Mouse (Mus musculus) lung, adult 2 months (tissue): Measurements from ENCODE around the gene Esrra. TPM values are rescaled to one million over a fixed set of nuclear protein-coding genes. Genes with fewer than 3 reads are reported as not detected.
"Not testable (repeated sequence)": the region's sequence is repeated elsewhere in the genome, so short reads cannot be mapped to it uniquely, and the experiment has no call there.

Source experiments
- DNase-seq: peaks from one replicate; pipeline ENCODE4 v3.0.0; 2022
- H3K4me1 ChIP-seq: fragments of 200-500 bp; 2 replicates; pipeline ENCODE4 v1.6.1; 2011; ENCODE audit warnings: low read length; ENCODE audit not compliant: control insufficient read depth, insufficient read depth
- H3K4me3 ChIP-seq: fragments of 200-500 bp; replicated peaks from 2 replicates; pipeline ENCODE3; 2011; ENCODE audit warnings: low read depth, mild to moderate bottlenecking, control low read depth, low read length; ENCODE audit errors: extremely low read depth
- CTCF ChIP-seq: fragments of 200-500 bp; IDR thresholded peaks from 2 replicates; pipeline ENCODE4 v1.5.1; 2011; ENCODE audit warnings: mild to moderate bottlenecking, low read length, control low read depth; ENCODE audit not compliant: insufficient read depth
- POLR2A ChIP-seq: fragments of 200-500 bp; IDR thresholded peaks from 2 replicates; pipeline ENCODE4 v1.6.1; 2011; ENCODE audit warnings: low read depth, mild to moderate bottlenecking, control low read depth, low read length, borderline replicate concordance; ENCODE audit errors: extremely low read depth
- WGBS: fragments of 180-500 bp; shearing (Covaris S2); methylation state at CpG from one replicate; pipeline ENCODE4 v1.1.7; 2018; 5-methylcytosine and 5-hydroxymethylcytosine counted together
- polyA plus RNA-seq: library from polyadenylated mRNA; depleted of rRNA; stranded (reverse); fragments of >200 nt; gene quantifications from 2 replicates; pipeline ENCODE4 v1.2.3, GENCODE M21; 2012

Gene Esrra
- polyA plus RNA-seq, 1 experiment = 43.8 TPM

DNA sequence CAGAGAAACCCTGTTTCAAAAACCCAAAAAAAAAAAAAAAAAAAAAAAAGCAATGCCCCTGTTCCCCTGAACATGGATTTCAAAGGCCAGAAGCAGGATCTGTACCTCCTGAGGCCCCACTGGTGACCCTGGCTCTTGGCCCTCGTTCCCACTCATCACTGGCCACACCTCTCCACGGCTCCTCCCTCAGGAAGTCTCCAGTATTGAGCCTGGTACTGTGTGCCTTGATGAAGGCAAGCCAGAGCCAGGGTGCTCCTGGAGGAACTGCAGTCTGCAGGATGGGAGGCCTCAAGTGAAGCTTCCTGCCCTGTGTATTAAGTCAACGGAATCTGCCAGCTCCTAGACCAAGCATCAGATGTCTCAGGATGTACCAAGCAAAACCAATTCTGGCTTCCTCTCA, 15.4 kb downstream of the Esrra start:
- WGBS = 50% methylated on average over 3 of the region's 3 CpGs
- TF ChIP-seq CTCF = no peak
- TF ChIP-seq POLR2A = no peak
- DNase-seq = no peak
- peaks cover 4% of the 10 kb centered on the region for H3K4me1 ChIP-seq
- H3K4me3 ChIP-seq = no peak overlapping the region

DNA sequence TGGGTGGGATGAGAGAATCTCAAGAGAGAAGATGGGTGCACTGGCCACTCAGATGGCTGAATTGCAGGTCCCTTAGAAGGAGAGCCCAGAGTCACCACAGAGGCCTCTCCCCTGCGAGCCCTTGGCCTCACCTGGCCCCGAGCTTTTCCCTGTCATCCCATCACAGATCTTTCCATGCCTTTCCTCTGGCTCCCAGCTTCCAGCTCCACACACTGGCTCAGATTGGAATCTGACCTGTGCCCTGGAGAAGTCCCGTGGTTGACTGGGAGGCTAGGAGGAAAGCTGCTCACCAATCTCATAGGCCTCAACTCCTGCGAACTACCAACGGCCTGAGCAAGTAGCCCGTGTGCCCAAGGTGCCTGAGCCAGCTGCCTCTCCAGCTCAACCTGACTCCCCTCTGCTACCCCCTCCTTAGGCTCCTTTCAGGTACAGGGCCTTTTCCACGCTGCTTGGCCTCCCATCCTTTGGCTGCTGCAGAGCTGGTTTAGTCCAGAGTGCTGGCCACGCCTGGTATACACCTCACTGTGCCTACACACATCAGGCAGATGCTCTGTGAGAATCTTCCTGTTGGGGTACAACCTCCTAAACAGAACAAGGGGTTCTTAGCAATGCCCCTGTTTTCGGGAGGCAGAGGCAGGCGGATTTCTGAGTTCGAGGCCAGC, 16.0 kb downstream of the Esrra start:
- WGBS = 92% methylated on average over 11 of the region's 11 CpGs
- no peak overlapping the region for H3K4me3 ChIP-seq
- H3K4me1 ChIP-seq = peaks cover 4% of the 10 kb centered on the region
- no peak for DNase-seq
- TF ChIP-seq POLR2A (no peak), CTCF (no peak)

GRCm38 (mm10) chr19:6904846-6905245, 16.8 kb downstream of the Esrra start:
- H3K4me1 ChIP-seq = peaks cover 4% of the 10 kb centered on the region
- H3K4me3 ChIP-seq = no peak overlapping the region
- DNase-seq = no peak
- TF ChIP-seq CTCF (no peak), POLR2A (no peak)
- 73% methylated on average over 2 of the region's 2 CpGs for WGBS

DNA sequence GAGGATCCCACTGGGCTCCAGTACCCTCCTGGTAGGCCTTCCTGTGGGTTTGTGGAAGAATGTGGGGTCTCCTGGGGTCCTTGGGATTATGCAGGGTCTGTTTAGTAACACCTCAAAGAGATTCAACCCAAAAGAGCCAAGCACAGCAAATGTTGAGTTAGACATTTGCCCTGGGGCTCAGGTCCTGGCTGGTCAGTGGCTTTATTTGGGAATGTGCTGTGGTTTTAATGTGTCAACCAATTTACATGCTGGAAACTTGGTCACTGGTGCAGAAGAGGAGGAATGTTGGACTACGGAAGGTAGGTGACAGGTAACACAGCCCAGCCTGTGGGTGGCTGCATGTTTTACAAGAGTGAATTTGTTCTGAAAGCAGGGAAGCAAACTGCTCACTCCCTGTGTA, 18.6 kb downstream of the Esrra start:
- no peak for TF ChIP-seq POLR2A
- no peak for TF ChIP-seq CTCF
- DNase-seq = no peak
- H3K4me3 ChIP-seq = no peak overlapping the region
- 79% methylated on average over 1 of the region's 1 CpGs for WGBS
- no peaks in the 10 kb centered on the region; the same call in 1 of the 2 replicates for H3K4me1 ChIP-seq

- DNase-seq = no peak
- TF ChIP-seq POLR2A (no peak), CTCF (no peak)
- H3K4me3 ChIP-seq = no peak overlapping the region
- H3K4me1 ChIP-seq = no peaks in the 10 kb centered on the region
- 77% methylated on average over 4 of the region's 4 CpGs for WGBS
Measured at GRCm38 (mm10) chr19:6899641-6900040, 22.0 kb downstream of the Esrra start.

- DNase-seq, H3K4me3 ChIP-seq, H3K4me1 ChIP-seq: not testable (repeated sequence)
- WGBS = 67% methylated on average over 18 of the region's 18 CpGs
Measured at GRCm38 (mm10) chr19:6895608-6896305, 25.9 kb downstream of the Esrra start.

DNA sequence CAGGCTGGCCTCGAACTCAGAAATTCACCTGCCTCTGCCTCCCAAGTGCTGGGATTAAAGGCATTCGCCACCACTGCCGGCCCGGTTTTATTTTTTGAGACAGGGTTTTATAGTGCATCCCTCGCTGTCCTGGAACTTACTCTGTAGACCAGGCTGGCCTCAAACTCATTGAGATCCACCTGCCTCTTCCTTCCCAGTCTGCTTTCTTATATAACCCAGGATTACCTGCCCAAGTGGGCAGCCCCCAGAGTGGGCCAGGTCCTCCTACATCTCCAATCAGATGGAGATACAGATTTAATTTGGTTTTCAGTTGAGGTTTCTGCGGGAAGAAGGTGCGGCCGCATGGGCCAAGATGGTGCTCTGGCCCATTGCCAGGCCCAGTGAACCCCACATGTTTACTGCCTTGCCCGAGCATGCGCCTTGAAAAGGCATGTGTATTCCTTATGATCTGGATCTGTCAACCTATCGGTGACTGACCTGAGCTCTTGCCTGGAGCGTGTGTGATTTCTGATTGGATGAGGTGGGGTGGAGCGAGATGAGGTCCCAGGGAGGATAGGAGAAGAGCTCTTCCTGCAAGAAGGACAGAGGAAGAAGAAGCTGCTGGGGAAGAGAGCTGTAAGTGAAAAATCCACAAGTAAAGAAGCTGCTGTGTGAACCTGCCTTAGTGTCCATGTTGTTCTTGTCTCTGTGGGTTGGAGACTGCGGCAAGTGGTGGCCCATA, 27.7 kb downstream of the Esrra start:
- no peak for TF ChIP-seq POLR2A
- no peak for TF ChIP-seq CTCF
- DNase-seq = no peak
- Histone ChIP-seq H3K4me3 (no peak overlapping the region), H3K4me1 (no peaks in the 10 kb centered on the region)
- WGBS = 93% methylated on average over 14 of the region's 14 CpGs

- no peak for DNase-seq
- Histone ChIP-seq H3K4me1 (no peaks in the 10 kb centered on the region), H3K4me3 (no peak overlapping the region)
- no peak for TF ChIP-seq CTCF
- no peak for TF ChIP-seq POLR2A
- 52% methylated on average over 4 of the region's 4 CpGs for WGBS
Measured at GRCm38 (mm10) chr19:6892512-6892911, 29.1 kb downstream of the Esrra start.

DNA sequence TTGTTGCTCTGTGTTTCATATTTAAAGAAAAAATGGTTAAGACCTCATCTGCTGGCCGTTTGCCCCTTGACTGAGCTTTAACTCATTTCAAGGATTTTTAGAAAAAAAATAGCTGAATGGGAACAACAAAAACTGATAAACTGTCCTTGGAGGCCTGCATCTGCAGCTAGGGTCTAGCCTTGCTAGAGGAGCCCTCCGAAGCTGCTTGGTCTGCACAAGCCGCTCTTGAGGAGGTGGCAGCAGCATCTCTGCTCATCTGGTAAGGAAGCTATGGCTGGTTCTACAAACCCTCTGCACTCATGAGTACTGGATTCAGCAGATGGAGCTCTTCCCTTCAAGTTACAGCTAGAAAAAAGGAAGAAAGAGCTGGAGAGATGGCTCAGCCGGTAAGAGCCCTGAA, 43.6 kb downstream of the Esrra start:
- Histone ChIP-seq H3K4me1 (no peaks in the 10 kb centered on the region), H3K4me3 (no peak overlapping the region)
- TF ChIP-seq POLR2A (no peak), CTCF (no peak)
- no peak for DNase-seq
- WGBS = 73% methylated on average over 4 of the region's 4 CpGs

DNA sequence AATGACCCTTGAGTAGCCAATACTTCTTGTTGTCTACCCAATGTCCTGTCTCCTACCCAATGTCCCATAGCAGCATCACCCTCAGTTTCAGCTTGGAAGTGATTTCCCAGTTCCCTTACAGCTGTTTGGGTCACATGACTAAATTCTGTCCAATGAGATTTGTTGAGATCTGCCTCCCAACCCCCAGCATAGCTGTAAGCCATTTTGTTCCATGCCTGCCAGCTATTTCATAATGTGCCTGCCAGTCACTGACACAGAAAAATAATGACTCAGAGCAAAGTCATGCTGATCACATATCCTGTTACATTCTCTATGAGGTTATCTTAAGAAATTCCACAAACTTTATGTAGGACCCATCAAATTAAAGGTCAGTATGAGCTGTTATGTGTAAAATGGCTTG, 44.8 kb downstream of the Esrra start:
- TF ChIP-seq CTCF = no peak
- TF ChIP-seq POLR2A = no peak
- Histone ChIP-seq H3K4me3 (no peak overlapping the region), H3K4me1 (no peaks in the 10 kb centered on the region)
- no peak for DNase-seq
